Mouse (Mus musculus): Measurements from ENCODE around the gene Rex2.
A peak's percentile ranks its signal among the peaks of the same experiment; 100 is the strongest.
"Not testable (repeated sequence)": the region's sequence is repeated elsewhere in the genome, so short reads cannot be mapped to it uniquely, and the experiment has no call there.

The Rex2 gene

DNA sequence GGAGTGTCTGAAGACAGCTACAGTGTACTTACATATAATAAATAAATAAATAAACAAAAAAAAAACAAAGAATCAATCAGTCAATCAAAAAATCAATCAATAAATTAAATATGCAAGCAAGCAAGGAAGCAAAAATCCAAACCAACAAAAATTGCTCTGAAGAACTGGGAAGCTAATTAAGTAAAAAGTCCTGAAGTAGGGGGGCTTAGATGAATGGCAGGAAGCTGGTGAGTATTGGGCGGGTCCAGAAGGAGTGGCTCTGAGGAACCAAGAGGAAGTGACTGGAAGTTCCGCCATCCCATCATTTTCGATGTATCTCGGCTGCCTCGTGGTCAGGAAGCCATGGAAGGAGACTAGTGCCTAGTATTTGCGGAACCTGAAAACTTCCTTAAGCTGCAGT, at the start of gene Rex2:
Gene Rex2, plus strand, starts transcription at position 301 of the 400 bp plus-strand sequence.
- not testable (repeated sequence) for DNase-seq

GRCm38 (mm10) chr4:146976581-146976980, 45.1 kb upstream of the Rex2 start:
- DNase-seq, result not testable (repeated sequence)

DNA sequence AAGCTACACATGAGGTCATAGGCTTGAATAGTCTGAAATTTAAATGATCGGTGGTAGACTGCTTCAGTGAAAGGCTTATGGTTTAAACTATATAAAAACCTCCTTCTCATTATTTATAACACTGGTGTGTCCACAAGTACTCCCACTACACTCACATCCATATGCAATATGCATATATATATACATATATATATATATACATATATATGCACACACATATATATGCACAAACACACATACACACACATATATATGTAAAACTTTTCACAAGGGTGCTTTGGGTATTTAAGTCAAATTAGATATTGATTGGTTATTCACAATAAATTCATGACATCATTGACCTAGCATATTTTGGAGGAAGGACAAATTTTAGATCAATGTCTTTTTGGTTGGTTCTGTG, 3.2 kb upstream of the Rex2 start:
- not testable (repeated sequence) for DNase-seq

DNA sequence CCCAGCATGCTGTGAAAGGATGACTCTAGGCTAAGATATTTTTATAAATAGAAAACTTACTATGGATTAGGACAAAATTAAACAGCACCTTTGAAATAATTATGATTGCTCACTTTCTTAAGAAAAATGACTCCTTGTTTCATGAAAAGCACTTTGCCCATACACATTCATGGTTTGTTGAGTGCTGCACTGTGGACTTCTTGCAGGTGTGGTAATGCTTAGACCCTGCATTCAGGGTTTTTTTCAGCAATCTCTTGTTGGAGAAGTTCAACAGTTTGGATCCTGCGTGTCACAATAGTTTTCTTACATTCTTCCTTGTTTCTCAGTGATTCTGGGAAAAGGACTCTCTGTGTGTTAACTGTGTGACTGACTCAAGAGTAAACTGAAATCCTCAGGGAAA, 4.7 kb downstream of the Rex2 start:
- DNase-seq, result not testable (repeated sequence)

DNA sequence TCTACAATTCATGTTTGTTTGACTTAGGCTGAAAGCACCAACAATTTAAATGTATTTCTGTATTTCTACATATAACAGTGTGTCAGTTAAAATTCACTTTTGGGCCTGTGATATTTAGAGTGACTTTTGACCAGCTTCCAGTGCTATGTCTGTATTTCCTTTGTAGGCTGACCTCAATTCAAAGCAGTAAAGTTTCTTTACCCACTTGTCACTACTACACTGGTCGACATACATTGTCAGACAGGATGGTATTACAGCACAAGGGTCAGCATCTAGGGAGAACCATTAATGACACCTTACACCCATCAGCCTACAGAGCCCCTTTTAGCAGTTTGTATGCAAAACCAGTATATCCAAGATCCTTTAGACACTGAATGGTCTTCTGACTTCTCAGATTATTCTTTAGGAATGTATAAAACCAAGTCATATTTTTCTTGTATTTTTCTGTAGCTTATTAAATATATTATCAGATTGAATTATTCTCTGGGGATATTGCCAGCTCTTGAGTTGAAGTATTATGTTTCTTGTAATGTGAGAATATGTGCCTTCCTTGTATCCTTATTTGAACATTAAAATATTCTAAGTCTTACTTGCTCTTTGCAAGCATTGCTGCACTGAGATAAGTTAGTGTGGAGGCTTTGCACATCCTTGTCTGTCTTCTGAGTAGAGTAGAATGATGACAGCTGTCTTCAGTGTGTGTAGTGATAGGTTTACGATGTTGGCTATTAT, 9.8 kb downstream of the Rex2 start:
- not testable (repeated sequence) for DNase-seq

DNA sequence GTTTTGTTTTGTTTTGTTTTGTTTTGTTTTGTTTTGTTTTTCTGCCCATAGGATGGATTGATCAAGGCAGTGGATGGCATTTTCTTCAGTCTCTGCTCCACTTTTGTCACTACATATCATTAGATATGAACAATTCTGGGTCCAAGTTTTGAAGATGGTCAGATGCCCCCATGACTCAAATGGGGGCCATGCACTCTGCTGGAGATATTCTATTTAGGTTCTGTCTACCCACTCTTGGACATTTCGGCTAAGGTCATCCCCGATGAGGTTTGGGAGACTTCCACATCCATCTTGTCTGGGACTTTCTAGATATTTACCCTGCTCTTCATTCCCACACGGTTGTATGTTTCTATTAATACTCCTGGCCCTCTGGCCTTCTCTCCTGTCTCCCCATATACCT, 42.1 kb downstream of the Rex2 start:
- DNase-seq, result not testable (repeated sequence)

GRCm38 (mm10) chr4:147065861-147066260, 44.2 kb downstream of the Rex2 start:
- DNase-seq, result not testable (repeated sequence)

DNA sequence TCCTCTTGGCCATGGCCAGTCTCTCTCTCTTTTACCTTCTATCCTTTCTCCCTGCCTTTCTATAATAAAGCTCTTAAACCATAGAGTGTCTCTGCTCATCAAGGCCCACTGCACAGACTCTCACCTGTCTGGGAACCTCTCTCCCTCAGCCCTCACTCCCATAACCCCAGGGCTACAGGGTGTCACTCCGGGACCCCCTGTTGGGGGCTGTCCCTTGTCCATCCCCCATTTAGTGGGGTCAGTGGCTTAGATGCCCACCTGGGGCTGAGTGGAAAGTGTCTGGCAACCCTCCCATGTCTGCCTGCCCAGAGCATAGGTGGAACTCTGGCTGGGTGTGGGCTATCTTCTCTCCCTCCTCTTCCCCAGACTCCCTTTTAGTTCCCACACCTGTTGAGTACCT, 44.7 kb downstream of the Rex2 start:
- DNase-seq, result not testable (repeated sequence)

- not testable (repeated sequence) for DNase-seq
Observed at GRCm38 (mm10) chr4:147095641-147096040, 74.0 kb downstream of the Rex2 start.

DNA sequence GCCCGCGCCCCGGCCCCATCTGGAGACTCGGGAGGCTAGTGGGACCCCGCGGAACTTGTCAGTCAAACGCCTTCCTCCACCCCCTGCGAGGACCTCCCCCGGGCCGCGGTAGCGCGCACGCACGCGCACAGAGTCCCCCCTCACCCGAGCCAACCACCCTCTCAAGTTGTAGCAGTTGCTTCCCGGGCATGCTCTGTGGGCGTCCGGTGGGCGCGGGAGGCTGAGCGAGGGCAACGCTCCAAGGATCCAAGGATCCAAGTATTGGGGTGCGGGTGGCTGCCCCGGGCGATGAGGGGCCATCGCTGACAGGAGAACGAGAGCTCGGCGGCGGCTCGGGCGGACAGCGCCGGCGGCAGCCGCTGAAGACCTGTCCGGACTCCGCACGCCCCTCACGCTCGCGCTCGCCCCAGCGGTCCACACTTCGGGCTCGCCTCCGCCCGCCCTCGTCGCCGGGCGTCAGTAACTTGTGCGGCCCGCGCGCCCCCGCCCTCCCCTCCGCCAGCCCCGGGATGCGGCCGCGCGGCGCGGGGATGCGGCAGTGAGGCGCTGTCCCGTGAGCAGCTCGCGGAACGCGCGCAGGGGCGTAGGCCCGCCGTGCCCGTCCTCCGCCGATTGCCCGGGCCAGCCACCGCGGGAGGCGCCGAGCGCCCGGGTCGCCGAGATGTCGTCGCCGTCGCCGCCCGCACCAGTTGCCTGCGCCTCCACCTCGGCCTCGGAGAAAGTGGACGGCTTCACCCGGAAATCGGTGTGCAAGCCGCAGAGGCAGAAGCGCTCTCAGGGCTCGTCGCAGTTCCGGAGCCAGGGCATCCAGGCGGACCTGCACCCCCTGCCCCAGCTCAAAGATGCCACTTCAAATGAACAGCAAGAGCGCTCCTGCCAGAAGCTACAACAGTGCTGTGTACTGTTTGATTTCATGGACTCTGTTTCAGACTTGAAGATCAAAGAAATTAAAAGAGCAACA, 80.3 kb downstream of the Rex2 start:
- DNase-seq, result peak; percentile 19 to 40

GRCm38 (mm10) chr4:147103814-147104213, 82.2 kb downstream of the Rex2 start:
- DNase-seq, result peak in 1 of 2 experiments; percentile 19
